Mouse (Mus musculus) testis, adult 2 months (tissue): ENCODE results near the gene Mdn1. TPM values are rescaled to one million over a fixed set of nuclear protein-coding genes. Genes with fewer than 3 reads are reported as not detected.
A peak's percentile ranks its signal among the peaks of the same experiment; 100 is the strongest.

Experiments
- H3K27ac ChIP-seq: fragments of 200-500 bp; 2 replicates; pipeline ENCODE4 v1.5.1; 2012; ENCODE audit warnings: low read depth, low read length; ENCODE audit not compliant: control insufficient read depth, insufficient read depth
- H3K27me3 ChIP-seq: fragments of 200-500 bp; 2 replicates; pipeline ENCODE4 v1.6.1; 2012; ENCODE audit warnings: mild to moderate bottlenecking, low read length, moderate library complexity; ENCODE audit not compliant: control insufficient read depth, insufficient read depth
- H3K36me3 ChIP-seq: fragments of 200-500 bp; 2 replicates; pipeline ENCODE4 v1.6.1; 2012; ENCODE audit warnings: mild to moderate bottlenecking, low read length; ENCODE audit not compliant: control insufficient read depth, insufficient read depth
- H3K4me1 ChIP-seq: fragments of 200-500 bp; 2 replicates; pipeline ENCODE4 v1.6.1; 2012; ENCODE audit warnings: low read length; ENCODE audit not compliant: control insufficient read depth, insufficient read depth
- H3K4me3 ChIP-seq: fragments of 200-500 bp; 2 replicates; pipeline ENCODE4 v1.5.1; 2012; ENCODE audit warnings: low read depth, mild to moderate bottlenecking, low read length, moderate library complexity, mixed read lengths; ENCODE audit not compliant: control insufficient read depth
- CTCF ChIP-seq: fragments of 200-500 bp; IDR thresholded peaks from 2 replicates; pipeline ENCODE4 v1.5.1; 2012; ENCODE audit warnings: low read depth, mild to moderate bottlenecking, inconsistent platforms, low read length, moderate library complexity; ENCODE audit not compliant: control insufficient read depth, insufficient read depth, insufficient replicate concordance
- POLR2A ChIP-seq: fragments of 200-500 bp; IDR thresholded peaks from 2 replicates; pipeline ENCODE4 v1.6.1; 2012; ENCODE audit warnings: low read depth, mild to moderate bottlenecking, inconsistent platforms, low read length, moderate library complexity; ENCODE audit not compliant: control insufficient read depth
- polyA plus RNA-seq: library from polyadenylated mRNA; depleted of rRNA; stranded (reverse); fragments of >200 nt; gene quantifications from 2 replicates; pipeline ENCODE4 v1.2.3, GENCODE M21; 2012; rRNA removed

The Mdn1 gene
- 23.3 and 30.5 TPM in 2 replicates for polyA plus RNA-seq

DNA sequence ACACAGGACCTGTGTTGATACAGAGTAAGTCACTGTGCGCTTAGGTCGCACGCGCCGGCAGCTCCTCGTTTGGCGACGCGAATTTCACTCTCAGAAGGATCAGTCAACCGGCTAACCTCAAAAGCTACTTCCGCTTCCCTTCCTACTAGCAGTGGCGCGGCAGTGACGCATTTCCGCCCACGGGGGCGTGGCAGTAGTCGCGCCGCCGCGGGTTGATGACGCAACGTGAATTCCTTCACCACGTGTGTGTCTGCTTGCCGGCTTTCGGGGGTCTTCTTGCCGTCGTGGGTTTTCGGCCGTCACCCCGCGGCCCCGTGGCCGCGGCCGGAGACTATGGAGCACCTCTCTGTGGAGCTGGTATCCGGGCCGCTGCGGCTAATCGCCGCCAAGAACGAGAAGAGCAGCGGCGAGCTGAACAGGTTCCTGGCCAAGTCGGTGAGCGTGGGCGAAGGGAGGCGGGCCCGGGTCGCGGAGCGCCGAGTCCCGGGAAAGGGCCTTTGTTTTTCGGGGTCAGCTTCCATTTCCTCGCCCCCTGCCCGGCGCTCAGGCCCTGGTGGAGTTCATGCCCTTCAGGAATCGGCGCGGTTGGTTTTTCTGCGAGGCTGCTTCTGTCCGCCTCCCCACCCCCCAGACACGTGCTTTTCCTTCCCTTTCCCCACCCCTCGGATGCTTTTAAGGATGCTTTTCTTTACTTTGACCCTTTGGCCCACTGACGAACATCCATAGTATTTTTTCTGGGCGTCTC lies at the start of gene Mdn1:
Gene Mdn1, plus strand, starts transcription at position 202 of the 745 bp plus-strand sequence.
- Histone ChIP-seq H3K36me3 (no peaks in the 10 kb centered on the region), H3K27ac (peak within 1 kb of the TSS; percentile 91), H3K27me3 (no peaks in the 10 kb centered on the region), H3K4me1 (peaks cover 3% of the 10 kb centered on the region), H3K4me3 (peak within 1 kb of the TSS; percentile 100)
- TF ChIP-seq POLR2A = peak; percentile 92
- TF ChIP-seq CTCF = no peak

GRCm38 (mm10) chr4:32615034-32615881 lies 41.7 kb upstream of the Mdn1 start, which contains the start of gene Casp8ap2:
TSS of gene Casp8ap2 (plus strand) at chr4:32615451.
- TF ChIP-seq POLR2A (peak; percentile 64), CTCF (no peak)
- H3K4me1 ChIP-seq = peaks cover 2% of the 10 kb centered on the region
- H3K27me3 ChIP-seq = no peaks in the 10 kb centered on the region
- H3K36me3 ChIP-seq = no peaks in the 10 kb centered on the region
- H3K27ac ChIP-seq = peak within 1 kb of the TSS; percentile 94
- H3K4me3 ChIP-seq = peak within 1 kb of the TSS; percentile 96

DNA sequence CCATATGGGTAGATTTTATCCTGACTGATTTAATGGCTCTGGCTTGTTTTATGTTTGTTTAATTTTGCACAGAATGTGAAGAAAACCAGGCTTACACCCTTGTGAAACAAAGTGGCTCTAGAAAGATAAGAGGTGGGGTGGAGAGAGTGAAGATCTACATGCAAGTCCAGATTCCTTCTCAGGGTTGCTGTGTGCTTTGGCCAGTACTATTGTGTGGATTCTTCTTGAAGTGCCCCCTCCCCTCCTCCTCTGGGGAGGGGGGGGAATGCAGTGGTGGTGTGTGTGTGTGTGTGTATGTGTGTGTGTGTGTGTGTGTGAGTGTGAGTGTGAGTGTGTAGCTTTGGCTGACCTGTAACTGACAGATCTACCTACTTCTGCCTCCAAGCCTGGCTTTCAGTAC lies 35.3 kb upstream of the Mdn1 start:
- Histone ChIP-seq H3K36me3 (no peaks in the 10 kb centered on the region), H3K27ac (no peak overlapping the region), H3K4me3 (no peak overlapping the region), H3K27me3 (no peaks in the 10 kb centered on the region), H3K4me1 (no peaks in the 10 kb centered on the region)
- no peak for TF ChIP-seq CTCF
- TF ChIP-seq POLR2A = no peak

DNA sequence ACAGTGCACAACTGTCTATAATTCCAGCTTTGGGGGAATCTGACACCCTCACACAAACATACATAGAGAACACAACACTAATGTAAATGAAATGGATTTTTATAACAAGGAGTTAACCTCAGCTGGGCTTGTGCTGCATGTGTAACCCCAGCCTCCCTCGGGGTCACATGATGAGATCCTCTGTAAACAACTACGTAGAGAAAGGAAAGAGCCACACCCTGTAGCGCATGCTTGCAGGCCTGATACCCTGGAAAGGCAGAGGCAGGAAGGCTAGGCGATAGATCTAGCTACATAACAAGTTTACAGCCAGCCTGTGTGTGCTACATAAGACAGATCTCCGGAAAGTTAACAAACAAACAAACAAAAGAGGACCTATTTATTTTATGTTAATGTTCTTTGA lies 5.2 kb upstream of the Mdn1 start:
- no peak for TF ChIP-seq CTCF
- TF ChIP-seq POLR2A = no peak
- no peaks in the 10 kb centered on the region; the same call in 1 of the 2 replicates for H3K36me3 ChIP-seq

DNA sequence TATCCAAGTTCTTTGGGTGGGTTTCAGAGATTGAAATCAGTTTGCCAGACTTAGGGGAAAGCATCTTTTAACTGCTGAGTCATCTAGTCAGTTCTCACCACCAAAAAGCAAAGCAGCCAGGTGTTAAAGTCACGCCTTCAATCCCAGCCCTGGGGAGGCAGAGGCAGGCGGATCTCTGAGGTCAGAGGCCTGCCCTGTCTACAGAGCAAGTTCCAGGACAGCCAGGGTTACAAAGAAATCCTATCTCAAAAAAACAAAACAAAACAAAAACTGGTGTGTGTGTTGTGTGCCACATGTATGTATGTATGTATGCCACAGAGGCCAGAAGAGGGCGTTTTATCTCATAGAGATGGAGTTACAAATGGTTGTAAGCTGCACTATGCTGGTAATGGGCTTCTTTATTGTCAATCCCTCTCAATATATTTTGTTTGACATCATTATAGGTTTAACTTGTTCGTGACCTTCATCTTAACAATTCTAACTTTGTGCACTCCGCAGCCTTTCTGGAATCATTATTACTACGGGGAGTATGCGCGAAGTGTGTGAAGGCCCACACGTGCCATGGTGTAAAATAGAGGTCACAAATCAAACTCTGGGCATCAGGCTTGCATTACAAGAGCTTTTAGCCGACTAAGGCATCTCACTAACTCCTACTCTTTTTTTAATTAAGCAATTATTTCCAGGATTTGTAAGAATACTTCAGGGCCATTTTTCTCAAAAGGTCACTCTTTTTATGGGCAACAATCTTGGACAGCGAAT lies 594 bp upstream of the Mdn1 start:
- no peaks in the 10 kb centered on the region for H3K36me3 ChIP-seq
- peak overlapping the region; percentile 100 for H3K4me3 ChIP-seq
- TF ChIP-seq CTCF (no peak), POLR2A (no peak)

More for the DNA sequence above, 5.2 kb upstream of the Mdn1 start:
- H3K27me3 ChIP-seq = no peaks in the 10 kb centered on the region
- H3K4me3 ChIP-seq = no peak overlapping the region
- H3K4me1 ChIP-seq = peaks cover 3% of the 10 kb centered on the region
- no peak overlapping the region for H3K27ac ChIP-seq

GRCm38 (mm10) chr4:32665843-32666242 lies 8.9 kb downstream of the Mdn1 start:
- Histone ChIP-seq H3K27ac (no peak overlapping the region), H3K4me3 (no peak overlapping the region), H3K27me3 (no peaks in the 10 kb centered on the region), H3K4me1 (no peaks in the 10 kb centered on the region), H3K36me3 (peaks cover 4% of the 10 kb centered on the region; the same call in 1 of the 2 replicates)
- TF ChIP-seq CTCF = no peak

More for the DNA sequence above, 594 bp upstream of the Mdn1 start:
- Histone ChIP-seq H3K4me1 (peaks cover 3% of the 10 kb centered on the region), H3K27me3 (no peaks in the 10 kb centered on the region), H3K27ac (peak overlapping the region; percentile 91)
